Mouse (Mus musculus) erythroblast, embryonic 14.5 days (primary cell): ENCODE measurements around the gene Mtss1l.

ENCODE experiments used
- GATA1 ChIP-seq: IDR thresholded peaks from 2 replicates; pipeline ENCODE4 v1.6.1; 2012; ENCODE audit warnings: low read length, inconsistent platforms, mixed read lengths
- TAL1 ChIP-seq: IDR thresholded peaks from 3 replicates; pipeline ENCODE4 v1.6.1; 2012; ENCODE audit warnings: low read length, inconsistent platforms, mixed read lengths

DNA sequence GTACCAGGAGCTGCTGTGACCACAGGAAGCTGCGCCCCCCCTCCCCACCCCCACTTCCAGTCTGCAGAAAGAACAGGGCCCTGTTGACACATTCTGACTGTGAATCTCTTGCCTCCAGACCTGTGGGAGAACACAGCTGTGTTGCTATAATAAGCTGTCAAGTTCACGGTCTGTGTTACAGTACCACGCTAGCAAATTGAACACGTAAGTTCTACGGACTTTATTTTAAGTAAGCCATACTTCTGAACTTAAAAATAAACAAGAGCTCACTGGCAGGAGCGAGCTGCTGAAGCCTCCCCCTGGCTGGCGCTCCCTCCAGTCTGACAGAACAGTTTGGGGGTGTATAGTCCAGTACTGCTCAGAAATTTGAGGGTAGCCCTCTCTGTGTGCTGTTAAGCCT is 51.2 kb downstream of the Mtss1l start:
- TF ChIP-seq TAL1 (no peak), GATA1 (no peak)
